Mouse (Mus musculus): ENCODE measurements at regions not wholly inside any gene's neighbourhood (a gene's known extent, or its start where the extent isn't known, plus 50 kb on each side); places are given as distances from the start of the nearest gene placed in this dataset.
A peak's percentile ranks its signal among the peaks of the same experiment; 100 is the strongest.

DNA sequence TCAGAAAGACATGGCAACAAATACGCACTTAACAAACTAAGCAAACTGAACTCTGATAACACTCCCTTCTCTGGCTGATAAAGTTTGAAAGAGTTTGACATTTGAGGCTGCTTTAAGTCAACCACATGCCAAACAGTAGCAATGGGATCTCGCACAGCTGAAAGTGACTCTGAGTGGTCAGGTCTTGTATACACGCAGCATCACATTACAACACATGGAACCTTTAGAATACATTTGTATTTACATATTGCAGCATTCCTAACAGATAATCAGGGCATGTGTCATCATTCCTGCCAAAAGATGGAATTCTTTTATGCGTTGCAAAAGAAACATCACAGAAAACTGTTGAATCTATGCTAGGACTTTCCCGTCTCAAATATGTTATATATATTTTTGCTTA lies 251.5 kb downstream of the Hdgfl1 start:
- no peak overlapping the region for H3K4me2 ChIP-seq
- 84% methylated on average over 5 of the region's 5 CpGs for WGBS
- H3K4me1 ChIP-seq: peaks cover 22% of the 10 kb centered on the region
- H3K36me3 ChIP-seq (ENCODE audit: poor library complexity, severe bottlenecking): no peaks in the 10 kb centered on the region
- no peaks in the 10 kb centered on the region for H3K27me3 ChIP-seq
- H3K9ac ChIP-seq: no peak overlapping the region
- no peak for ATAC-seq
- no peaks in the 10 kb centered on the region for H3K9me3 ChIP-seq (replicated peaks)
- no peak overlapping the region for H3K27ac ChIP-seq
- H3K4me3 ChIP-seq: no peak overlapping the region

DNA sequence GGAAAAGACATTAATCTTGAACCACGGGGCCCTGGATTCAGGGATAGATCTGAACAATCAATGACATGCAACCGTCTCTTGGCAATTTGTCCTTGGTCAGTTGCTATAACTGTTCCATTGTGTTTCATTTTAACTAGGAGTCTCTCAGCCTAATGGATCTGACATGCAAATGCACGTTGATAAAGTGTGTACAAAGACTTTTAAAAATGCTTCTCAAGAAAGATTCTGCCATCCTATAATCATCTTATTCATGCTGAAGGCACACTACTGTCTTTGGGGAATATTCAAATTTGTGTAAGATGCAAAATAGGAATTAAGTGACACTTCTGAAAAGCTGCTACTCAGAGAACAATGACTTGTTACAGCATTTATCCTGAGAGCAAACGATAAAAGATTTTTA lies 252.3 kb downstream of the Hdgfl1 start:
- 45% methylated on average over 4 of the region's 4 CpGs for WGBS
- ATAC-seq: peak; percentile 69
- H3K9ac ChIP-seq: no peak overlapping the region
- H3K4me1 ChIP-seq: peaks cover 22% of the 10 kb centered on the region
- H3K9me3 ChIP-seq (replicated peaks): no peaks in the 10 kb centered on the region
- no peak overlapping the region for H3K4me2 ChIP-seq
- no peaks in the 10 kb centered on the region for H3K36me3 ChIP-seq (ENCODE audit: poor library complexity, severe bottlenecking)
- H3K27me3 ChIP-seq: no peaks in the 10 kb centered on the region
- H3K4me3 ChIP-seq: no peak overlapping the region
- H3K27ac ChIP-seq: no peak overlapping the region

DNA sequence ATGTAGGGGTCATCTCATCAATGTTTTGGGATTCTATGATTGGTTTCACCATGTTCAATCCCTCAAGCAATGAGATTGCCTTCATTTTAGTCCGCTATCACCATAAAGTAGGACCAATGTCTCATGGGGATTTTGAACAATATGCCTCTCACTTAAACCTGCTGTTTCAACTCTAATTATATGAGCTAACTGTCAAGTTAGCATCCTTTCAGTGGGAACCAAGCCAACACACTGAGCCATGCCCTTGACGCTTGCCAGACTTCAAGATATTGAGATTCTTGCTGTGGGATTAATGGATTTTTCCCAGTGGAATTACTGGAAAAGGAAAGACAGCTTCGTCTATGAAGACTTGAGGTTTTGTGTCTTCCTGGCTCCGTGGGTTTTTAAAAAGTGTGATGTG lies 259.5 kb downstream of the Hdgfl1 start:
- no peak overlapping the region for H3K4me3 ChIP-seq
- no peak for ATAC-seq
- H3K9ac ChIP-seq: no peak overlapping the region
- no peaks in the 10 kb centered on the region for H3K36me3 ChIP-seq (ENCODE audit: poor library complexity, severe bottlenecking)
- H3K4me2 ChIP-seq: no peak overlapping the region
- peaks cover 3% of the 10 kb centered on the region; the same call in 1 of the 2 replicates for H3K4me1 ChIP-seq
- no peak overlapping the region for H3K27ac ChIP-seq
- no peaks in the 10 kb centered on the region for H3K9me3 ChIP-seq (replicated peaks)
- WGBS: 72% methylated on average over 4 of the region's 4 CpGs
- no peaks in the 10 kb centered on the region for H3K27me3 ChIP-seq

DNA sequence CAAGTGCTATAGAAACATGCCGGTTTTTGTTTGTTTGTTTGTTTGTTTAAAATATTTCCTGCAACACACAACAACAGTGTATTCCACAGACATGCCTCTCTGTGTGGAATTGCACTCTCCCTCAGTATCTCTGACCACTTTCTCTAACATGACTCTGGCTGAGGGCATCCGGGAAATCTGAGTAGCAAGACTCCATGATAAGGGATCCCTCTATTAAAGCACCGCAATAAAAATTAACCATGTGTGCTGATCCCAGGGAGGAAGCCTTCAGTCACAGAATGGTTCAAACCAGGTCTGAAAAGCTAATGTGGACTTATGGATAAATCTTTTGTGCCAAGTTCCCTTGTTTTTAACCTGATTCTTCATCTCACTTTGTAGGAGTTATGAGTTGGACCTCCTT lies 260.1 kb downstream of the Hdgfl1 start:
- H3K9me3 ChIP-seq (replicated peaks): no peaks in the 10 kb centered on the region
- no peak for ATAC-seq
- no peaks in the 10 kb centered on the region for H3K27me3 ChIP-seq
- 90% methylated on average over 3 of the region's 3 CpGs for WGBS
- no peak overlapping the region for H3K9ac ChIP-seq
- H3K4me1 ChIP-seq: peaks cover 3% of the 10 kb centered on the region; the same call in 1 of the 2 replicates
- H3K36me3 ChIP-seq (ENCODE audit: poor library complexity, severe bottlenecking): no peaks in the 10 kb centered on the region
- no peak overlapping the region for H3K27ac ChIP-seq
- H3K4me3 ChIP-seq: no peak overlapping the region
- no peak overlapping the region for H3K4me2 ChIP-seq

DNA sequence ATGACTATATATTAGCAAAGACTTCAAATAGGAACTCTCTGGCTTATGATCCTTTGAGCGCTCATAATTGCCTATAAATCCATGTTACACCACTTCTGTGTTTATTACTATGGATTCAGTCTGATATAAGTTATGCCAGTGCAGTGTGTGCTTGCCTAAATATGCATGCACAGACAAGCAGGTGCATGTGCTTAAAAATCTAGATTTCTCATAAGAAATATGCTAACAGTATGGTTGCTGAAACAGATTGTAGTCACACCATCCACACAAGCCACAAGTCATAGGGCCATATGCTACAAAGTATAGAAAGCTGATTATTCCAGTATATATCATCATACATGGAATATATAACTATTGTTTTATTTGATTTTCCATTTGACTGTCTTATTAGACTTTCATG lies 266.2 kb downstream of the Hdgfl1 start:
- Histone ChIP-seq H3K4me1 (no peaks in the 10 kb centered on the region), H3K9me3 (replicated peaks) (no peaks in the 10 kb centered on the region), H3K9ac (no peak overlapping the region), H3K4me3 (no peak overlapping the region), H3K4me2 (no peak overlapping the region), H3K27ac (no peak overlapping the region), H3K36me3 (ENCODE audit: poor library complexity, severe bottlenecking) (no peaks in the 10 kb centered on the region), H3K27me3 (no peaks in the 10 kb centered on the region)
- ATAC-seq: peak; percentile 65; the same call in 1 of the 2 replicates
- 96% methylated on average over 1 of the region's 1 CpGs for WGBS

DNA sequence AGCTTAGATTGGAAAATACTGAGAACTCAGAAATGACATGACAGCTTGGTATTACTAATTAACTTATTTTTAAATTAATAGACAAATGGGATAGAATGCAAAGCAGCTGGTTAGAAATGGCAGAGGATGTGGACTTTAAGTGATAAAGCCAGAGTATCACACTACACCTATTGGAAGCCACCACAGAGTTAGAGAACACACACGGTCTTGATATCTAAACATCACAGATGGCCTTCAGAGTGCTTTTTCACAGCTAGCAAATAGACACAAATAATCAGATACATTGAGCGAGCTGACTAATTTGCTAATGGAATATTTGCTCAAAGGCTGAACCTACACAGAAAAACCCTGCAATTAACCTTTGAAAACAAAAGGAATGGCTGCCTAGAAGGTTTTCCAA lies 272.9 kb downstream of the Hdgfl1 start:
- no peak overlapping the region for H3K9ac ChIP-seq
- no peak for ATAC-seq
- no peaks in the 10 kb centered on the region for H3K4me1 ChIP-seq
- H3K36me3 ChIP-seq (ENCODE audit: poor library complexity, severe bottlenecking): no peaks in the 10 kb centered on the region
- no peak overlapping the region for H3K4me2 ChIP-seq
- no peak overlapping the region for H3K4me3 ChIP-seq
- H3K9me3 ChIP-seq (replicated peaks): no peaks in the 10 kb centered on the region
- H3K27ac ChIP-seq: no peak overlapping the region
- H3K27me3 ChIP-seq: no peaks in the 10 kb centered on the region
- WGBS: 46% methylated on average over 2 of the region's 2 CpGs

DNA sequence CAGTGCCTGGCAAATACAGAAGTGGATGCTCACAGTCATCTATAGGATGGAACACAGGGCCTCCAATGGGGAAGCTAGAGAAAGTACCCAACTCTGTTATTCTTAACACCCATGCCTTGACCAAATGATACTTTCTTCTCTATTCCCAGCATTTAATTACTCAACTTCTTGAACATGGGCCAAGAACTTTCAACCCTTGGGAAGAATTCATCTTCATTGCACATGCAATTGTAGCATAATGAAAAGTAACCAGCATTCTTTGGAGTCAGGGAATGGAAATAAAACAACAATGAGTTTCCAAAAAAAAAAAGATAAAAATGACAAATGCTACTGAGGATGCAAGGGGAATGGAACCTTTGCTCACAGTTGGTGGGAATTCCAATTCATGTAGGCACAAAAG lies 274.1 kb downstream of the Hdgfl1 start:
- H3K27me3 ChIP-seq: no peaks in the 10 kb centered on the region
- no peak overlapping the region for H3K27ac ChIP-seq
- H3K9me3 ChIP-seq (replicated peaks): no peaks in the 10 kb centered on the region
- no peak overlapping the region for H3K4me2 ChIP-seq
- H3K4me1 ChIP-seq: no peaks in the 10 kb centered on the region
- H3K36me3 ChIP-seq (ENCODE audit: poor library complexity, severe bottlenecking): no peaks in the 10 kb centered on the region
- H3K4me3 ChIP-seq: no peak overlapping the region
- no peak overlapping the region for H3K9ac ChIP-seq
- no peak for ATAC-seq

DNA sequence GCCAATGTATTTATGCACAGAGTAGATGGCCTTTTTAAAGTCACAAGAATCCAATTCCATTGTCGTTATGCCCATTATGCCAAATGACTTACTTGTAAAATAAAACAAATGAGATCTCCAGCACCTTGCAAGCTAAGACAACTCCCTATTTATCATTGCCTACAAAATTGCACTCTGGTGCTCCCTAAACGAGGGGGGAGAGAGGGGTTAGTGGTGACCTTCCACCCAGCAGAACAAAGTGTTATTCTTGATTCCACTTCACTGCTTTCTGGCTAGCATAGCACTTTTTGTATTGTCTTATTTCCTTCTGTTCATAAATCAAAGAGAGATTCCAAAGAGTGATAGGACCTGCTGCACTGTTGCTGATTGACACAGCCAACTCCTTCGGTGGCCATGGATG lies 300.6 kb downstream of the Hdgfl1 start:
- Histone ChIP-seq H3K36me3 (ENCODE audit: poor library complexity, severe bottlenecking) (no peaks in the 10 kb centered on the region), H3K27ac (no peak overlapping the region), H3K4me2 (no peak overlapping the region), H3K9me3 (replicated peaks) (no peaks in the 10 kb centered on the region), H3K9ac (no peak overlapping the region), H3K4me3 (no peak overlapping the region), H3K27me3 (no peaks in the 10 kb centered on the region), H3K4me1 (peaks cover 4% of the 10 kb centered on the region)
- WGBS: 55% methylated on average over 3 of the region's 3 CpGs
- no peak for ATAC-seq

DNA sequence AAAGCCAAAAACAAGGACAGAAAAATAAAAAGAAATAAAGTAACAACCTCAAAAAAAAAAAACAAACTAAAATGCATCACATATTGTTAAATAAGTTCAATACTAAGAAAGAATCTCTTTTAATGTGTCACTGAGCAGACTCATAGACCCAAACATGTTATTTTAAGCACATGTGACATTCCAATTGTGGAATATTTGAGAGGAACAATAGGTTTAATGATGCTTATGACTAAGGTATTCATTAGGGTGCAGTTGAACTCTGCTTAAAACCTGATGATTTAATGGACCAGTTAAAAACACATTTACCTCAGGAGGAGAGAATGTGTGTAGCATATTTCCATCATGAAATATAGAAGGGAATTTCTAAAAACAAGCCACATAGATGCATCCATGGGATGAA lies 302.4 kb downstream of the Hdgfl1 start:
- Histone ChIP-seq H3K9ac (no peak overlapping the region), H3K36me3 (ENCODE audit: poor library complexity, severe bottlenecking) (no peaks in the 10 kb centered on the region), H3K4me2 (no peak overlapping the region), H3K27ac (no peak overlapping the region), H3K27me3 (no peaks in the 10 kb centered on the region), H3K9me3 (replicated peaks) (no peaks in the 10 kb centered on the region), H3K4me3 (no peak overlapping the region), H3K4me1 (peaks cover 8% of the 10 kb centered on the region)
- no peak for ATAC-seq

DNA sequence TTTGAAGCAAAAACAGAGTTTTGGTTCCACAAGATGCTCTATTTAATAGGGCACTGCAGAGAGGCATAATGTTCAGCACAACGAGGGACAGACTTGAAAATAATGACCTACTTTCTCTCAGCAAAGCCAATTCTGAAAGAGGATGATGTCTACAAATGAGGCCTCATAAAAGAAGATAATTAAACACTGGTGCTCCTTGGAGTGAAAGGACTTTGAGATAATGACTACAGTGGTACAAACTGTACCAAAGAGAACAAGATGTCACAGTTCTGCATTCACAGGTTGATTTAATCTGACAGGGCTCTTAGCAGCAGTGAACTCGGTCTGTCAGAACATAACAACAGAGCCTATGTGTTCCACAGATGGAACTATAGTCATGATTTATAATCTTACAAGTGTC lies 305.4 kb downstream of the Hdgfl1 start:
- no peaks in the 10 kb centered on the region for H3K27me3 ChIP-seq
- no peaks in the 10 kb centered on the region for H3K36me3 ChIP-seq (ENCODE audit: poor library complexity, severe bottlenecking)
- no peak overlapping the region for H3K27ac ChIP-seq
- 21% methylated on average over 2 of the region's 2 CpGs for WGBS
- H3K4me1 ChIP-seq: peaks cover 8% of the 10 kb centered on the region
- H3K4me3 ChIP-seq: no peak overlapping the region
- H3K9me3 ChIP-seq (replicated peaks): no peaks in the 10 kb centered on the region
- no peak overlapping the region for H3K9ac ChIP-seq
- H3K4me2 ChIP-seq: no peak overlapping the region
- ATAC-seq: no peak

DNA sequence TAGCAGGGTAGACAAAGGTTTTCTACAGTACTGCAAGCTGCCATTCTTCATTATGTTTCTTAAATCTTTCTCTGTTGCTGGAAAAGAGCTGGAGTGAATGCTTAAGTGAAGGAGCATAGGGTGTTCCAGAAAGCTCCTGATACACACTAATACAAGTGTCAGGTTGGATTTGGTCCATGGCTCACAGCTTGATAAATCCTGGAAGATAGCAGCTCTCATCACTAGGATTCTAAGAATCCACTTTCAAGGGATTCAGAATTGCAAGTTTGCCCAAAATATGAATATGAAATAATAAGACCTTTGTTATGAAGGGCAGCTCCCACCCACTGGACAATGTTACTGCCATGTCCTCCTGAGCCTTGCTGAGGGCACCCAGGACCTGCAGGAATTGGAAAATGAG lies 305.9 kb downstream of the Hdgfl1 start:
- no peak for ATAC-seq
- Histone ChIP-seq H3K4me3 (no peak overlapping the region), H3K9me3 (replicated peaks) (no peaks in the 10 kb centered on the region), H3K4me1 (peaks cover 8% of the 10 kb centered on the region), H3K27me3 (no peaks in the 10 kb centered on the region), H3K27ac (no peak overlapping the region), H3K36me3 (ENCODE audit: poor library complexity, severe bottlenecking) (no peaks in the 10 kb centered on the region), H3K4me2 (no peak overlapping the region), H3K9ac (no peak overlapping the region)

DNA sequence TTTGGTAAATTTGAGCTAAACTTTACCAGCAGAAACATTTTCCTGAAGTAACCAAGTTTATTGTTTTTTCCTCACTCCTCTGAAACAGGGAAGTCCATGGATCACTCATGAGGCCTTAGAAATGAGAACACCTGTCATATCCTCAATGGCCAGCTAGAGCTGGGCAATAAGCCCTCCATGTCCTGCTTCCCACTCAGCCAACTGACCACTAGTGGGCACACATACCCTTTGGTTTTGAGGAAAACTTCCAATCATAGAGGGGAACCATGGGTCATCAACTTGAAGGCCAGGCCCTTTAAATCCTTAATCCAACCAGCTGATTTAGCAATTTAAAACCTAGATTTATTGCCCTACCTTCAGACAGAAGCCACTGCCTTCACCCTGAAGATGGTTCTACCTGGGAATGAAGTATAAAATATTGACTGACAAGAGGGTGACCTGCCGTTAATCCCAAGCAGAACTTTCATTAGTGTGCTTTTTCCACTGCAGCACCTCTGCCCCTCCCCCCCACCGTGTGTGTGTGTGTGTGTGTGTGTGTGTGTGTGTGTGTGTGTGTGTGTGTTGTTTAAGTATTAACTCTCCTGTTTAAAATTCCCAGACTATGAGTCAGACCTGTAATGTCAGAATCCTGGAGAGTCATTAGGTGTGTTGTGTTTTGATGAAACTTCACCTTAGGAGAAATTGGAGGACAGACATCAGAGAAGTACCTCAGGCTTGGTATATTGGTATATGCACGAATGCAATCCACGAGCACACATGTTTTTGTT lies 312.3 kb downstream of the Hdgfl1 start:
- no peaks in the 10 kb centered on the region for H3K4me1 ChIP-seq
- H3K27me3 ChIP-seq: no peaks in the 10 kb centered on the region
- no peak overlapping the region for H3K4me2 ChIP-seq
- H3K9ac ChIP-seq: no peak overlapping the region
- no peaks in the 10 kb centered on the region for H3K36me3 ChIP-seq (ENCODE audit: poor library complexity, severe bottlenecking)
- no peak overlapping the region for H3K27ac ChIP-seq
- H3K9me3 ChIP-seq (replicated peaks): 0 out of 2 replicates have a peak, but pooled peaks cover 3% of the 10 kb centered on the region
- 82% methylated on average over 4 of the region's 4 CpGs for WGBS
- no peak for ATAC-seq
- H3K4me3 ChIP-seq: no peak overlapping the region

DNA sequence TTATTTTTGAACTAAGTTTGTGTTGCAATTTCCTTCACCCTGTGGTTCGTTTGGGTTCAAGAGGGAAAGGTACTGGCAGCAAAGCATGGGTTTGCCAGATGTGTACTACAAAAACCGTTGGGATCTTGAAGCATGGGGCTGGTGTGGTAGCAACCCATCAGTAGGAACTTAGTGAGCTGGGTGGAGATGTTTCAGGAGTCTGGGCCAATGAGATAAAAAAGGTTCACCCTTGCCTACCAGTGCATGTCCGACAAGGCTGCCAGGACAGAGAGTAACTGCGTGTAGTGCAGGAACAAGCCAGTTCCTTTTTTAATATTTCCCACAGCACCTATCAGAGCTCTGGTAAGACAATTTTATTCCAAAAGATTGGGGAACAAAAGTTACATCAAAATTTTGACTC lies 343.3 kb downstream of the Hdgfl1 start:
- no peak for ATAC-seq
- Histone ChIP-seq H3K27me3 (no peaks in the 10 kb centered on the region), H3K9ac (no peak overlapping the region), H3K36me3 (ENCODE audit: poor library complexity, severe bottlenecking) (no peaks in the 10 kb centered on the region), H3K4me3 (no peak overlapping the region), H3K4me2 (no peak overlapping the region), H3K9me3 (replicated peaks) (no peaks in the 10 kb centered on the region), H3K27ac (no peak overlapping the region), H3K4me1 (no peaks in the 10 kb centered on the region)
- WGBS: 88% methylated on average over 4 of the region's 4 CpGs

Measured in forebrain, embryonic 13.5 days (tissue).